Mouse (Mus musculus) ovary, postnatal 36 days (tissue): Measurements from ENCODE around the gene Gm35315.
"Not testable (repeated sequence)": the region's sequence is repeated elsewhere in the genome, so short reads cannot be mapped to it uniquely, and the experiment has no call there.

ENCODE experiments used
- DNase-seq: peaks from one replicate; pipeline ENCODE4 v3.0.0; 2022; ENCODE audit warnings: low spot score, mixed read lengths

The Gm35315 gene

GRCm38 (mm10) chr5:110101716-110102347 lies 7.6 kb upstream of the Gm35315 start:
- peak; percentile 23 for DNase-seq

- DNase-seq: no peak
These were observed 6.9 kb upstream of the Gm35315 start for GRCm38 (mm10) chr5:110100921-110101631.

GRCm38 (mm10) chr5:110099656-110100580 lies 5.7 kb upstream of the Gm35315 start, which contains the start of gene Plcxd1:
Gene Plcxd1, plus strand, starts transcription at chr5:110099969.
- DNase-seq: no peak

- no peak for DNase-seq
These were observed 4.8 kb upstream of the Gm35315 start for GRCm38 (mm10) chr5:110098991-110099477.

- no peak for DNase-seq
These were observed 610 bp upstream of the Gm35315 start for GRCm38 (mm10) chr5:110094847-110095213.

GRCm38 (mm10) chr5:110091546-110091945 lies 2.7 kb downstream of the Gm35315 start:
- DNase-seq: no peak

GRCm38 (mm10) chr5:110086161-110086866 lies 7.9 kb downstream of the Gm35315 start:
- no peak for DNase-seq

GRCm38 (mm10) chr5:110082961-110083360 lies 11.3 kb downstream of the Gm35315 start:
- DNase-seq: no peak

- not testable (repeated sequence) for DNase-seq
These were observed 21.8 kb downstream of the Gm35315 start, which contains the start of gene Gm17655 for GRCm38 (mm10) chr5:110072413-110072812. Gene Gm17655, minus strand, starts transcription at chr5:110072513.

GRCm38 (mm10) chr5:110057637-110058408 lies 36.4 kb downstream of the Gm35315 start:
- peak; percentile 77 for DNase-seq
